ENCODE assay signal across 17 mouse cellular contexts in the genomic region with DNA sequence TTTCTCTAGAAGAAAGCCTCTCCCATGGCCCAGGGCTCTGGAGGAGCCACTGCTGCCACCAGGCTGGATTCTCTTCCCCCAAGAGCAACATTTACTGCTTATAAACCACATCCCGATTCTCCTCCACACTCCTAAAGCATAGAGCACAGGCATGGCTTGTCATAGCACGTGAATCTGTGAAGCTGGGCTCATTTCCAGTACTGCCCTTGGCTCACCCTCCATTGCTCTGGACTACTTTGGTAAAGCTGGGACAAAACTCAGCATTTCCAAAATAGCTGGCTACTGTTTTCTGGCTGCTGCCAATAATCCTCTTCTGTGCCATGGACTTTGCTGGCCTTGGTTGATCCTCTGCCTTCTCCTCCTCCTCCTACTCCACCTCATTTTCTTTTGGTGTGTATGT. TPM values are rescaled to one million over a fixed set of nuclear protein-coding genes. Genes with fewer than 3 reads are reported as not detected.
DNase-seq lines count a peak whose midpoint lies in the region; ATAC-seq and TF ChIP-seq lines count a peak whose summit lies in the region.
"Had no signal": no experiment of that assay in that cellular context is flagged by ENCODE, and none has a peak within 500 bp of the region (broad histone marks: within the 10 kb centered on the region; RNA-seq: fewer than 3 reads in every experiment).

No protein-coding gene starts in this region.

- H3K4me2 ChIP-seq in kidney, embryonic 16.5 days (replicated peaks; ENCODE audit: low read depth, low read length), result no peak overlapping the region
- H3K4me2 ChIP-seq in lung, postnatal 0 days (replicated peaks; ENCODE audit: low read depth, low read length), result no peak overlapping the region
- H3K4me2 ChIP-seq: midbrain, embryonic 12.5 days; neural tube, embryonic 13.5 days had no signal

- 34% methylated on average over 2 of the region's 2 CpGs for WGBS in kidney, adult 2 months
- WGBS in kidney, embryonic 16.5 days, result 53% methylated on average over 2 of the region's 2 CpGs
- 61% methylated on average over 2 of the region's 2 CpGs for WGBS in lung, postnatal 0 days

- no peaks in the 10 kb centered on the region for H3K36me3 ChIP-seq in kidney, adult 2 months (ENCODE audit: control insufficient read depth, insufficient read depth, low read length)
- no peaks in the 10 kb centered on the region for H3K36me3 ChIP-seq in kidney, embryonic 16.5 days (ENCODE audit: insufficient read depth, low read length)
- H3K36me3 ChIP-seq in lung, postnatal 0 days (ENCODE audit: insufficient read depth, low read length), result no peaks in the 10 kb centered on the region
- H3K36me3 ChIP-seq: midbrain, embryonic 12.5 days; neural tube, embryonic 13.5 days had no signal

- TF ChIP-seq CTCF in kidney, adult 2 months (conservative IDR thresholded peaks at IDR 0.05; ENCODE audit: insufficient read depth, insufficient read length, low read depth, low read length), result no peak
- no peak for TF ChIP-seq CTCF in lung, postnatal 0 days (IDR thresholded peaks at IDR 0.05)

- no peak overlapping the region for H3K27ac ChIP-seq in kidney, adult 2 months (ENCODE audit: insufficient read depth, low read depth, low read length)
- H3K27ac ChIP-seq in kidney, embryonic 16.5 days (ENCODE audit: low read length), result no peak overlapping the region
- H3K27ac ChIP-seq in lung, postnatal 0 days (ENCODE audit: low read length), result no peak overlapping the region
- H3K27ac ChIP-seq: midbrain, embryonic 12.5 days; neural tube, embryonic 13.5 days had no signal

- DNase-seq in kidney, adult 2 months, result peak; percentile 85
- peak; percentile 29 for DNase-seq in lung, postnatal 0 days (ENCODE audit: low spot score)
- no peak for DNase-seq in lung, adult 18-20 months
- DNase-seq in adrenal gland, postnatal 14 days, result peak; percentile 67
- DNase-seq in layer of hippocampus, postnatal 14 days (ENCODE audit: low spot score in 2 of 2), result peak; percentile 35 to 58
- no peak for DNase-seq in ovary, adult 18-20 months (ENCODE audit: low spot score)
- DNase-seq: liver, postnatal 0 days; right cerebral cortex, adult 18-20 months; thymus, postnatal 25 days had no signal

- no peak for ATAC-seq in kidney, embryonic 16.5 days (ENCODE audit: low FRiP score, low TSS enrichment)
- no peak for ATAC-seq in lung, postnatal 0 days
- ATAC-seq: hindbrain, embryonic 16.5 days; liver, postnatal 0 days had no signal

- no peaks in the 10 kb centered on the region for H3K9me3 ChIP-seq in kidney, embryonic 16.5 days (ENCODE audit: low read length)
- no peaks in the 10 kb centered on the region for H3K9me3 ChIP-seq in lung, postnatal 0 days (ENCODE audit: low read length)
- H3K9me3 ChIP-seq: midbrain, embryonic 12.5 days; neural tube, embryonic 13.5 days had no signal

- H3K27me3 ChIP-seq in kidney, adult 2 months (replicated peaks; ENCODE audit: control insufficient read depth, insufficient read depth, low read length), result no peaks in the 10 kb centered on the region
- H3K27me3 ChIP-seq in kidney, embryonic 16.5 days (ENCODE audit: insufficient read depth, low read length), result 0 out of 2 replicates have a peak, but pooled peaks cover 6% of the 10 kb centered on the region
- H3K27me3 ChIP-seq in lung, postnatal 0 days (replicated peaks; ENCODE audit: insufficient read depth, low read length), result no peaks in the 10 kb centered on the region
- H3K27me3 ChIP-seq: midbrain, embryonic 12.5 days had no signal

- H3K4me3 ChIP-seq in kidney, adult 2 months (ENCODE audit: insufficient read depth, low read depth, low read length), result no peak overlapping the region
- no peak overlapping the region for H3K4me3 ChIP-seq in kidney, embryonic 16.5 days (ENCODE audit: low read length)
- H3K4me3 ChIP-seq in lung, postnatal 0 days (ENCODE audit: low read depth, low read length), result no peak overlapping the region
- H3K4me3 ChIP-seq: midbrain, embryonic 12.5 days; neural tube, embryonic 13.5 days had no signal

- no peak for TF ChIP-seq EP300 in lung, postnatal 0 days (IDR thresholded peaks at IDR 0.05)

- peaks cover 13% of the 10 kb centered on the region; the same call in 1 of the 2 replicates for H3K4me1 ChIP-seq in kidney, adult 2 months (ENCODE audit: control insufficient read depth, insufficient read depth, low read length)
- peaks cover 15% of the 10 kb centered on the region for H3K4me1 ChIP-seq in kidney, embryonic 16.5 days (ENCODE audit: insufficient read depth, low read length)
- no peaks in the 10 kb centered on the region for H3K4me1 ChIP-seq in lung, postnatal 0 days (ENCODE audit: insufficient read depth, low read depth, low read length)
- H3K4me1 ChIP-seq: midbrain, embryonic 12.5 days; neural tube, embryonic 13.5 days had no signal

- no peak overlapping the region for H3K9ac ChIP-seq in kidney, embryonic 16.5 days (replicated peaks; ENCODE audit: low read length)
- no peak overlapping the region for H3K9ac ChIP-seq in lung, postnatal 0 days (replicated peaks; ENCODE audit: low read depth)
- H3K9ac ChIP-seq: liver, postnatal 0 days; midbrain, embryonic 12.5 days; neural tube, embryonic 13.5 days had no signal

- no peak for TF ChIP-seq POLR2A in kidney, adult 2 months (IDR thresholded peaks at IDR 0.05; ENCODE audit: low read depth, low read length)

RNA-seq across cellular contexts. Expression of a gene that starts 2.3 kb away (rescaled TPM):
- polyA plus RNA-seq in kidney, adult 2 months (2012; rRNA removed), result 91.0 and 105 TPM in 2 replicates
- 2.2 and 2.4 TPM in 2 replicates for polyA plus RNA-seq in kidney, embryonic 16.5 days (2015; fragmentation: Nextera tagmentation; extraction: Ambion mirVana)
- 0.43 and 0.51 TPM in 2 replicates for polyA plus RNA-seq in lung, postnatal 0 days (2015; fragmentation: Nextera tagmentation; extraction: Ambion mirVana)
- not detected in 2 replicates for total RNA-seq in adrenal gland, postnatal 14 days (2021)
- not detected for total RNA-seq in layer of hippocampus, postnatal 14 days (2021)
- total RNA-seq: CH12.LX; common myeloid progenitor, adult 5-6 weeks; left cerebral cortex, postnatal 10 days had no signal
- polyA plus RNA-seq: hindbrain, embryonic 16.5 days; midbrain, embryonic 12.5 days; neural tube, embryonic 13.5 days had no signal

RNA-seq across cellular contexts. Expression of a gene that starts 38.0 kb away (rescaled TPM):
- polyA plus RNA-seq in kidney, adult 2 months (2012; rRNA removed), result 0.03 and 0.05 TPM in 2 replicates
- 0.05 TPM in 1 of 2 replicates, not detected in the other for polyA plus RNA-seq in kidney, embryonic 16.5 days (2015; fragmentation: Nextera tagmentation; extraction: Ambion mirVana)
- polyA plus RNA-seq in lung, postnatal 0 days (2015; fragmentation: Nextera tagmentation; extraction: Ambion mirVana), result not detected in 2 replicates
- 0.15 TPM in 1 of 2 replicates, not detected in the other for total RNA-seq in adrenal gland, postnatal 14 days (2021)
- not detected for total RNA-seq in layer of hippocampus, postnatal 14 days (2021)
- total RNA-seq: CH12.LX; common myeloid progenitor, adult 5-6 weeks; left cerebral cortex, postnatal 10 days had no signal
- polyA plus RNA-seq: gonadal fat pad, adult 2 months; hindbrain, embryonic 16.5 days; liver, postnatal 0 days; midbrain, embryonic 12.5 days; neural tube, embryonic 13.5 days had no signal

RNA-seq across cellular contexts. Expression of a gene that starts 41.1 kb away (rescaled TPM):
- 93.2 and 115 TPM in 2 replicates for polyA plus RNA-seq in kidney, adult 2 months (2012; rRNA removed)
- 24.7 and 24.9 TPM in 2 replicates for polyA plus RNA-seq in kidney, embryonic 16.5 days (2015; fragmentation: Nextera tagmentation; extraction: Ambion mirVana)
- 10.6 and 11.9 TPM in 2 replicates for polyA plus RNA-seq in lung, postnatal 0 days (2015; fragmentation: Nextera tagmentation; extraction: Ambion mirVana)
- total RNA-seq in adrenal gland, postnatal 14 days (2021), result 16.7 and 20.5 TPM in 2 replicates
- total RNA-seq in layer of hippocampus, postnatal 14 days (2021), result 1 to 10 TPM; 9.6 to 9.8 TPM

Comparison
In these comparisons a context has a peak if more than half of its experiments do, and no peak if none do; other contexts are left out.
1. DNase-seq: peak in kidney, adult 2 months (single experiment), lung, postnatal 0 days (single experiment), adrenal gland, postnatal 14 days (single experiment) and layer of hippocampus, postnatal 14 days (2 of 2); none in lung, adult 18-20 months (0 of 2) and ovary, adult 18-20 months (single experiment).
2. RNA of a gene that starts 2.3 kb away (polyA plus RNA-seq): 91.0 to 105 TPM in kidney, adult 2 months; 2.2 to 2.4 TPM in kidney, embryonic 16.5 days and 0.43 to 0.51 TPM in lung, postnatal 0 days; every median in the first group is over 10 times any median in the second.